Mouse (Mus musculus) right cerebral cortex, postnatal 10 days (tissue): ENCODE data around the gene 4921511C20Rik.

ENCODE experiments used
- DNase-seq, 2 experiments: peaks; one replicate each; pipeline ENCODE4 v3.0.0; 2021; ENCODE audit warnings: low spot score in 2 of 2

Gene 4921511C20Rik

DNA sequence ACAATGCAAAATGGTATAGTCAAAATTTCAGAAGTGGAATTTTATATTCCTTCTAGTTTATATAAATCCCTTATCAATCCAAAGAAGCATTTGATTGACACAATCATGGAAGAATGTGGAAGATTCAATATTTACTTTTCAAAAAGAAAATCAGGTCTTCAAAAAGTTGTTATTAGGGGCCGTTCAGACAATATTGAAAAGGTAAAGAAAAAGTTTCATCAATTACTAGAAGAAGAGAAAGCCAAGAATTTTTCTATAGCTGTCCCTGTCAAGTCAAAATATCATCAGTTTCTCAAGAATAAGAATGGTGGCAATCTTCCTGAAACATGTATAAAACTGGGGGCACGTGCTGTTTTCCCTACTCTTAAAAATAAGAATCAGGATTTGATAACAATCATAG, at the start of gene 4921511C20Rik:
Gene 4921511C20Rik (plus strand): TSS at position 301 of the 400 bp plus-strand sequence.
- no peak for DNase-seq
